Comparison of ENCODE assay signal across 10 mouse cellular contexts in genomic region chr2:71290107-71290775, GRCm38 (mm10).
DNase-seq lines count a peak whose midpoint lies in the region; ATAC-seq and TF ChIP-seq lines count a peak whose summit lies in the region.
"Had no signal": no experiment of that assay in that cellular context is flagged by ENCODE, and none has a peak within 500 bp of the region (broad histone marks: within the 10 kb centered on the region; RNA-seq: fewer than 3 reads in every experiment).

No protein-coding gene starts in this region.

- 56% methylated on average over 6 of the region's 6 CpGs for WGBS in heart, embryonic 12.5 days
- 78% methylated on average over 6 of the region's 6 CpGs for WGBS in liver, postnatal 0 days (ENCODE audit: insufficient replicate concordance)

- H3K9me3 ChIP-seq in heart, embryonic 12.5 days (replicated peaks), result no peaks in the 10 kb centered on the region
- no peaks in the 10 kb centered on the region for H3K9me3 ChIP-seq in liver, postnatal 0 days (ENCODE audit: low read length)
- H3K9me3 ChIP-seq: liver, embryonic 15.5 days had no signal

- TF ChIP-seq EP300 in liver, postnatal 0 days (IDR thresholded peaks at IDR 0.05; ENCODE audit: low read depth), result no peak

- H3K4me2 ChIP-seq in heart, embryonic 12.5 days, result no peak overlapping the region
- no peak overlapping the region for H3K4me2 ChIP-seq in liver, postnatal 0 days (ENCODE audit: low read depth, low read length)
- H3K4me2 ChIP-seq: liver, embryonic 15.5 days had no signal

- no peak overlapping the region for H3K27ac ChIP-seq in heart, embryonic 12.5 days (ENCODE audit: poor library complexity, severe bottlenecking)
- H3K27ac ChIP-seq in liver, postnatal 0 days (ENCODE audit: low read depth), result no peak overlapping the region
- H3K27ac ChIP-seq: liver, embryonic 15.5 days had no signal

- H3K4me1 ChIP-seq in heart, embryonic 12.5 days (replicated peaks), result peaks cover 6% of the 10 kb centered on the region
- no peaks in the 10 kb centered on the region for H3K4me1 ChIP-seq in liver, postnatal 0 days (ENCODE audit: insufficient read depth)
- H3K4me1 ChIP-seq: liver, embryonic 15.5 days had no signal

- H3K4me3 ChIP-seq in heart, embryonic 12.5 days, result no peak overlapping the region
- no peak overlapping the region for H3K4me3 ChIP-seq in liver, postnatal 0 days (ENCODE audit: low read depth, low read length)
- H3K4me3 ChIP-seq: liver, embryonic 15.5 days had no signal

- no peak for TF ChIP-seq CTCF in liver, postnatal 0 days (IDR thresholded peaks at IDR 0.05; ENCODE audit: low read depth)

- no peak for ATAC-seq in heart, embryonic 12.5 days (ENCODE audit: insufficient number of reproducible peaks, low FRiP score)
- no peak for ATAC-seq in liver, postnatal 0 days

- DNase-seq in heart, adult 11 months, result peak; percentile 90
- DNase-seq in brain, adult 2 months (ENCODE audit: low read depth, low spot score), result peak; percentile 86
- DNase-seq in kidney, postnatal 14 days, result peak; percentile 30
- peak; percentile 50 for DNase-seq in retina, postnatal 7 days (ENCODE audit: low read depth, low spot score)
- no peak for DNase-seq in ovary, postnatal 14 days (ENCODE audit: low spot score)
- DNase-seq in liver, postnatal 0 days, result no peak
- no peak for DNase-seq in B cell, adult 2 months

- H3K27me3 ChIP-seq in heart, embryonic 12.5 days (replicated peaks), result no peaks in the 10 kb centered on the region
- H3K27me3 ChIP-seq in liver, postnatal 0 days (ENCODE audit: insufficient read depth, low read length), result no peaks in the 10 kb centered on the region
- H3K27me3 ChIP-seq: CH12.LX; liver, embryonic 15.5 days had no signal

- H3K36me3 ChIP-seq in heart, embryonic 12.5 days, result peaks cover 43% of the 10 kb centered on the region
- peaks cover 14% of the 10 kb centered on the region for H3K36me3 ChIP-seq in liver, postnatal 0 days (replicated peaks; ENCODE audit: insufficient read depth, low read length)

- H3K9ac ChIP-seq in heart, embryonic 12.5 days, result no peak overlapping the region
- no peak overlapping the region for H3K9ac ChIP-seq in liver, postnatal 0 days (replicated peaks)
- H3K9ac ChIP-seq: liver, embryonic 15.5 days had no signal

Comparison
In these comparisons a context has a peak if more than half of its experiments do, and no peak if none do; other contexts are left out.
1. DNase-seq: peak in heart, adult 11 months (single experiment), brain, adult 2 months (single experiment), kidney, postnatal 14 days (single experiment) and retina, postnatal 7 days (single experiment); none in ovary, postnatal 14 days (single experiment), liver, postnatal 0 days (single experiment) and B cell, adult 2 months (0 of 2).